Mouse (Mus musculus): ENCODE results near the gene Efcab8. TPM values are rescaled to one million over a fixed set of nuclear protein-coding genes. Genes with fewer than 3 reads are reported as not detected.

Efcab8 gene
- polyA plus RNA-seq (2012; rRNA removed), result 0.04 and 0.09 TPM in 2 replicates
- 0.08 TPM in 1 of 2 replicates, not detected in the other for polyA plus RNA-seq (2014; fragmentation: Nextera tagmentation; extraction: Ambion mirVana)

DNA sequence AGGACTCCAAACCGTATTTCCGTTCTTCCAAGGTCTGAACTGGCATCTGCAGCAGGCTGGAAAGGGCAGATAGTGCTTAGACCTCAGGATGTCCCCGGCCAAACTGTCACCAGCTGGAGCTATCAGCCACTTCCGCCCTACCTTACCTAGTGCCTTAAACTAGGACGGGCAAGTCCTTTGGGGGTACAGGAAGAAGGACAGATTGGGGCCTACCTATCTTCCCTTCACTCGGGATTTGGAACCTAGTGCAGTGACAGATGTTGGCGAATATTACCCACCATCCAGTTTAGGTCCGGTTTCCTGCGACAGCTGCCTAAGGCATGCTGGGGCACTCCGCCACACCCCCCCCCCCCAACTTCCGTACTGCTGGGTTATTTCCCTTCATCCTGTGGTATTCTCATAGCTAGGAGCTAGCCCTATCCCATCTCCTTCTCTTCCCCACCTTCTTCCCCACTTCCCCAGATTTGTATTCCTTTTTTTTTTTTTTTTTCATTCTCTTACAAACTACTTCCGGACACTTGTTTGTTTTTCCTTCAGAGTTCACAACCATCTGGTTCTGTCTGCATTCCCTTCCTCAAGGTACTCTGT lies at the start of gene Efcab8:
Gene Efcab8, plus strand, starts transcription at position 538 of the 588 bp plus-strand sequence.
- Histone ChIP-seq H3K9me3 (ENCODE audit: control insufficient read depth, low read length) (no peaks in the 10 kb centered on the region), H3K27ac (peak within 1 kb of the TSS; percentile 27; the same call in 1 of the 2 replicates), H3K9ac (replicated peaks) (peak within 1 kb of the TSS; percentile 61), H3K27me3 (ENCODE audit: control insufficient read depth, insufficient read depth, low read length) (no peaks in the 10 kb centered on the region), H3K36me3 (replicated peaks; ENCODE audit: control insufficient read depth, insufficient read depth, low read depth) (no peaks in the 10 kb centered on the region), H3K4me2 (ENCODE audit: low read depth) (peak within 1 kb of the TSS; percentile 95), H3K4me1 (replicated peaks; ENCODE audit: control insufficient read depth in 2 of 2, insufficient read depth in 2 of 2, low read length in 1 of 2) (peaks cover 17 to 32% of the 10 kb centered on the region in 2 experiments), H3K4me3 (ENCODE audit: insufficient read depth in 1 of 2, low read depth in 2 of 2, low read length in 2 of 2) (peak within 1 kb of the TSS; percentile 52 to 53)
- 15% methylated on average over 12 of the region's 12 CpGs for WGBS (ENCODE audit: insufficient replicate concordance)
- ATAC-seq (ENCODE audit: insufficient read depth), result peak; percentile 63
- no peak for DNase-seq (ENCODE audit: low read depth in 3 of 3, low spot score in 3 of 3)
- no peak for TF ChIP-seq CTCF (IDR thresholded peaks at IDR 0.05; ENCODE audit: low read depth)
- no peak for TF ChIP-seq EP300 (IDR thresholded peaks at IDR 0.05; ENCODE audit: low read depth)

DNA sequence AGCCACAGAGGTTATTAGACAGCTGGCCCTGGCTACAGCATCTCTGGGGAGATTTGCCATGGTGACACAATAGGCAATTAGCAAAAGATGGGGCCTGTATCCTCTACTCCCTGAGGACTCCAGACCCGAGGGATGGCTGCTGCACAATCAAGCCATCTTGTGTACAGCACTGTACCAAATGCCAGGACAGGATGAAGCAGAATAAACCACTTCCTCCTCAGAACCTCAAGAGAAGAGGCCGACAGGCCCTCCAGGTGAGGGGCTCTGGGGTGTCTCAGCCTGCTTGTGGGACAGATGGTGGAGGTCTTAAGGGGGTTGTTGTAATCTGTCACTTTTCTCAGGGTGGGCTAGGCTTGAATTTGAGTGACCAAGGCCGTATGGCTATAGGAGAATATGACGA lies 45.7 kb upstream of the Efcab8 start:
- 45% methylated on average over 4 of the region's 4 CpGs for WGBS (ENCODE audit: insufficient replicate concordance)
- Histone ChIP-seq H3K4me2 (ENCODE audit: low read depth) (no peak overlapping the region), H3K9ac (replicated peaks) (no peak overlapping the region), H3K9me3 (ENCODE audit: control insufficient read depth, low read length) (no peaks in the 10 kb centered on the region), H3K27me3 (ENCODE audit: control insufficient read depth, insufficient read depth, low read length) (no peaks in the 10 kb centered on the region), H3K27ac (no peak overlapping the region), H3K4me1 (replicated peaks; ENCODE audit: control insufficient read depth in 2 of 2, insufficient read depth in 2 of 2, low read length in 1 of 2) (no peaks in the 10 kb centered on the region), H3K36me3 (replicated peaks; ENCODE audit: control insufficient read depth, insufficient read depth, low read depth) (no peaks in the 10 kb centered on the region), H3K4me3 (ENCODE audit: insufficient read depth in 1 of 2, low read depth in 2 of 2, low read length in 2 of 2) (no peak overlapping the region)
- TF ChIP-seq EP300 (IDR thresholded peaks at IDR 0.05; ENCODE audit: low read depth), result no peak
- TF ChIP-seq CTCF (IDR thresholded peaks at IDR 0.05; ENCODE audit: low read depth), result no peak
- ATAC-seq (ENCODE audit: insufficient read depth), result no peak
- no peak for DNase-seq (ENCODE audit: low read depth in 3 of 3, low spot score in 3 of 3)

DNA sequence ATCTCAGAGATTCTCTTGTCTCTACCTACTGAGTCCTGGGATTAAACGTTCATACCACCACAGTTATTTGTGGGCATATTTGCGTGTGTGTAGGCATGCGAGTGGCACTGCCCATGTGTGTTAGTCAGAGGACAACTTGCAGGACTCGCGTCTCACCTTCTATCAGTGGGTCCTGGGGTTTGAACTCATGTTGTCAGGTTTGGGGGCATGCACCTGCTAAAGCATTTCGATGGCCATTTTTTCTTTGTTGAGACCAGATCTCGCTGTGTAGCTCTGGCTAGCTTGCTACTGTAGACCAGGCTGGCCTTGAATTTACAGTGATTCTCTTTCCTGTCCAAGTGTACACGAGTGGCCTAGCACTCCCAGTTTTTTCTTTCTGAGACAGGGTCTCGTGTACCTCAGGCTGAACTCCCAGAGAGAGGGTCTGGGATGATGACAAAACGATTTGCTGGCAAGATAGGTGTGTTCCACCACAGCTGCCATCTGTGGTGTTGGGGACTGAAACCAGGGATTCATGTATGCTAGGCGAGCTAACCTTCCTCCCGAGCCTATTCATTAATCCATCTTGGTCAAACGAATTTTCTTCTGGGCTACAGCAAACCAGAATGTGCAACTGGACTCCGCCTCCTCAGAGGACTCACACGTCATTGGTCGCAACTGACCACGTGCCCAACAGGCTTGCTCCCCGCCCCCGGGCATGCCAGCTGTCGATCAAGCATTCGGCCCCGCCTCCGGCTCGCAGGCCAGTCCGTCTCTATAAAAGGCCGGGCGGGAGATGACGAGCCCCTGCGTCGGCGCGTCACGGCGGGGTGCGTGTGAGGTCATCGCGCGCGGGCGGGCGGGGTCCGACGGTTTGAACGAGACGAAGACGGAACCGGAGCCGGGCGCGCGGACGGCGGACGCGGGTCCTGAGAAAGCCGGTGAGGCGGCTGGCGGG lies 39.0 kb upstream of the Efcab8 start, which contains the start of gene Mapre1:
Gene Mapre1, plus strand, starts transcription at position 775 of the 937 bp plus-strand sequence.
- Histone ChIP-seq H3K4me2 (ENCODE audit: low read depth) (peak within 1 kb of the TSS; percentile 72), H3K9me3 (ENCODE audit: control insufficient read depth, low read length) (no peaks in the 10 kb centered on the region), H3K36me3 (replicated peaks; ENCODE audit: control insufficient read depth, insufficient read depth, low read depth) (no peaks in the 10 kb centered on the region; the same call in 1 of the 2 replicates), H3K27ac (peak within 1 kb of the TSS; percentile 86), H3K27me3 (ENCODE audit: control insufficient read depth, insufficient read depth, low read length) (no peaks in the 10 kb centered on the region), H3K9ac (replicated peaks) (peak within 1 kb of the TSS; percentile 90), H3K4me3 (ENCODE audit: insufficient read depth in 1 of 2, low read depth in 2 of 2, low read length in 2 of 2) (peak within 1 kb of the TSS; percentile 83 to 89), H3K4me1 (replicated peaks; ENCODE audit: control insufficient read depth in 2 of 2, insufficient read depth in 2 of 2, low read length in 1 of 2) (peaks cover 18 to 27% of the 10 kb centered on the region in 2 experiments)
- ATAC-seq (ENCODE audit: insufficient read depth) (peak; percentile 96), DNase-seq (ENCODE audit: low read depth in 3 of 3, low spot score in 3 of 3) (peak; percentile 98 to 99 (median 98))
- 10% methylated on average over 58 of the region's 58 CpGs for WGBS (ENCODE audit: insufficient replicate concordance)
- TF ChIP-seq EP300 (IDR thresholded peaks at IDR 0.05; ENCODE audit: low read depth) (no peak), CTCF (IDR thresholded peaks at IDR 0.05; ENCODE audit: low read depth) (no peak)

DNA sequence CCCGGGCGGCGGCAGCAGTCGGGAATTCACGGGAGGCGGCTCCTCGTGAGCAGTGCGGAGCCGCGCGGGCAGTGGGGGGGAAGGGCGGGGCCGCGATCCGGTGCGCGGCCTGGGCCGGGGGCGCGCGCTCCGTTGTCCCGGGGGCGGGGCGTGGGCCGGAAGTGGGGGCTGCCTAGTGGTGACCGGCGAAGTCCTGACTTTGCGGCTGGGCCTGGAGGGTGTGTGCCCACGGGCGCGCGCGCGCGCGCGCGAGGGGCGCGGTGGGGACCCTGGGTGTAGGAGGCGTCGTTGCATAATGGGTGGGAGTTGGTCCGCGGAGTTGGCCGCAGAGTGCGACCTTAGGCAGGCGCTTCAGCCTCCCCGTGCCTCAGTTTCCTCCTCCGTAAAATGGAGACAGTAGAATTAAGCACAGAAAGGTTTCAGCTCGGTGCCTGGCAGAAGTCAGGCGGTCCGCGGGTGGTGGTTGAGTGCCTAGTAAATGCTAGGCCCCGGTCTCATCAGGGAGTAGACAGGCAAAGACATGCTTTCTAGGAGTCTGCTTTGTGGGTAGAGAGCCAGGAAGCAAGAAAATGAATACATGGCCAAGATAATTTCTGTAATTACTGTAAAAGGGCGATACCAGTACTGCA lies 38.2 kb upstream of the Efcab8 start:
- DNase-seq (ENCODE audit: low read depth in 3 of 3, low spot score in 3 of 3) (peak; percentile 23 to 41 (median 40)), ATAC-seq (ENCODE audit: insufficient read depth) (peak; percentile 81)
- H3K4me1 ChIP-seq (replicated peaks; ENCODE audit: control insufficient read depth in 2 of 2, insufficient read depth in 2 of 2, low read length in 1 of 2), result peaks cover 18 to 27% of the 10 kb centered on the region in 2 experiments
- H3K27me3 ChIP-seq (ENCODE audit: control insufficient read depth, insufficient read depth, low read length), result no peaks in the 10 kb centered on the region
- peak overlapping the region; percentile 90 for H3K9ac ChIP-seq (replicated peaks)
- WGBS (ENCODE audit: insufficient replicate concordance), result 1% methylated on average over 56 of the region's 56 CpGs
- TF ChIP-seq EP300 (IDR thresholded peaks at IDR 0.05; ENCODE audit: low read depth), result no peak
- TF ChIP-seq CTCF (IDR thresholded peaks at IDR 0.05; ENCODE audit: low read depth), result no peak
- peak overlapping the region; percentile 83 to 89 for H3K4me3 ChIP-seq (ENCODE audit: insufficient read depth in 1 of 2, low read depth in 2 of 2, low read length in 2 of 2)
- peak overlapping the region; percentile 62 for H3K4me2 ChIP-seq (ENCODE audit: low read depth)
- peak overlapping the region; percentile 86 for H3K27ac ChIP-seq
- peaks cover 2% of the 10 kb centered on the region for H3K36me3 ChIP-seq (replicated peaks; ENCODE audit: control insufficient read depth, insufficient read depth, low read depth)
- H3K9me3 ChIP-seq (ENCODE audit: control insufficient read depth, low read length), result no peaks in the 10 kb centered on the region

Data from liver, embryonic 14.5 days (tissue).